Mouse (Mus musculus) common myeloid progenitor, adult 5-6 weeks (primary cell): ENCODE measurements around the gene Lgmn. TPM values are rescaled to one million over a fixed set of nuclear protein-coding genes. Genes with fewer than 3 reads are reported as not detected.
A peak's percentile ranks its signal among the peaks of the same experiment; 100 is the strongest.

Experiments
- ATAC-seq: replicated peaks from 2 replicates; pipeline ENCODE4 v1.8.0; 2016; ENCODE audit warnings: low read depth, mild to moderate bottlenecking, moderate TSS enrichment, inconsistent platforms; ENCODE audit not compliant: poor library complexity, severe bottlenecking
- total RNA-seq: library from RNA; stranded (forward); fragments of 200-1000, 187-1606 nt; gene quantifications from 2 replicates; pipeline ENCODE4 v1.2.3, GENCODE M21; 2017

Lgmn gene
- total RNA-seq, 1 experiment from 2014 or later: 2.1 TPM

GRCm38 (mm10) chr12:102361189-102362161, 78.1 kb downstream of the Lgmn start:
- no peak for ATAC-seq

- ATAC-seq: peak; percentile 45
Measured at GRCm38 (mm10) chr12:102359390-102359789, 80.2 kb downstream of the Lgmn start.

- 0 out of 2 replicates have a peak, but pooled peaks have one; percentile 11 for ATAC-seq
Measured at GRCm38 (mm10) chr12:102356781-102357180, 82.8 kb downstream of the Lgmn start.

GRCm38 (mm10) chr12:102355784-102356183, 83.8 kb downstream of the Lgmn start:
- ATAC-seq: no peak

GRCm38 (mm10) chr12:102354126-102354984, 85.3 kb downstream of the Lgmn start:
- ATAC-seq: peak; percentile 79

GRCm38 (mm10) chr12:102350997-102351396, 88.6 kb downstream of the Lgmn start:
- ATAC-seq: peak; percentile 48

GRCm38 (mm10) chr12:102348447-102348846, 91.2 kb downstream of the Lgmn start:
- ATAC-seq: peak; percentile 46

- peak; percentile 45; the same call in 1 of the 2 replicates for ATAC-seq
Measured at GRCm38 (mm10) chr12:102346507-102346906, 93.1 kb downstream of the Lgmn start.

- no peak for ATAC-seq
Measured at GRCm38 (mm10) chr12:102345031-102345815, 94.4 kb downstream of the Lgmn start.

Other genes with a start within 250 kb of the Lgmn start
- 44.7 and 86.3 TPM in 2 replicates for gene Rin3, start 156.8 kb downstream of the Lgmn start, total RNA-seq
- gene Golga5, start 29.3 kb upstream of the Lgmn start, total RNA-seq: 76.9 and 81.0 TPM in 2 replicates
- gene Chga, start 115.2 kb upstream of the Lgmn start, total RNA-seq: not detected in 2 replicates